Mouse (Mus musculus): ENCODE data around the gene Secisbp2. TPM values are rescaled to one million over a fixed set of nuclear protein-coding genes. Genes with fewer than 3 reads are reported as not detected.
"Not testable (repeated sequence)": the region's sequence is repeated elsewhere in the genome, so short reads cannot be mapped to it uniquely, and the experiment has no call there.

Secisbp2 gene
- polyA plus RNA-seq, 1 experiment from 2014 or later: 25.9 TPM

GRCm38 (mm10) chr13:51618602-51619001 lies 32.9 kb upstream of the Secisbp2 start:
- H3K4me2 ChIP-seq: no peak overlapping the region
- peaks cover 6% of the 10 kb centered on the region; the same call in 1 of the 2 replicates for H3K4me1 ChIP-seq (replicated peaks)
- H3K27ac ChIP-seq: no peak overlapping the region
- no peaks in the 10 kb centered on the region for H3K27me3 ChIP-seq
- H3K9ac ChIP-seq: no peak overlapping the region
- H3K36me3 ChIP-seq: no peaks in the 10 kb centered on the region
- no peak for ATAC-seq (replicated peaks; ENCODE audit: insufficient number of reproducible peaks, insufficient read depth, low FRiP score, low read depth)
- no peaks in the 10 kb centered on the region for H3K9me3 ChIP-seq (replicated peaks)
- 23% methylated on average over 8 of the region's 9 CpGs for WGBS
- no peak overlapping the region for H3K4me3 ChIP-seq

DNA sequence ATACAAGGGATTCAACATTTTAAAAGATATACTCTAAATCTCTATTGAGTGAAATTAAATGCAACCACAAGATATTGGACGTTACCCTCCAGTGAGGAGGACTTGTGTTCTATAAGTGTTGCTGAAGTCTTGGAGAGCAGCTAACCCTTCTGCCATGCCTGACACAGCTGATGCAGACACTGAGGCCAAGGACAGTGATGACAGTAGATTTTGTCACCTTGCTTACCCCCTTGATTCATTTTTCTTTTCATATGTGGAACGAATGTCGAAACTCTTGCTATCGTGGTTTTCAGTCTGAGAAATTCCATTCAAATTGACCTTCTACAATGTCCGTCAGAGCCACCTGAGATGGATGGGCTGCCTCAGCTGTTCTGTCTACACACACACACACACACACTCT lies 28.9 kb upstream of the Secisbp2 start:
- Histone ChIP-seq H3K4me1 (replicated peaks) (peaks cover 3% of the 10 kb centered on the region; the same call in 1 of the 2 replicates), H3K36me3 (no peaks in the 10 kb centered on the region), H3K9ac (no peak overlapping the region), H3K27ac (no peak overlapping the region), H3K4me3 (no peak overlapping the region), H3K9me3 (replicated peaks) (no peaks in the 10 kb centered on the region), H3K27me3 (no peaks in the 10 kb centered on the region), H3K4me2 (no peak overlapping the region)
- ATAC-seq (replicated peaks; ENCODE audit: insufficient number of reproducible peaks, insufficient read depth, low FRiP score, low read depth): no peak
- 71% methylated on average over 5 of the region's 5 CpGs for WGBS

DNA sequence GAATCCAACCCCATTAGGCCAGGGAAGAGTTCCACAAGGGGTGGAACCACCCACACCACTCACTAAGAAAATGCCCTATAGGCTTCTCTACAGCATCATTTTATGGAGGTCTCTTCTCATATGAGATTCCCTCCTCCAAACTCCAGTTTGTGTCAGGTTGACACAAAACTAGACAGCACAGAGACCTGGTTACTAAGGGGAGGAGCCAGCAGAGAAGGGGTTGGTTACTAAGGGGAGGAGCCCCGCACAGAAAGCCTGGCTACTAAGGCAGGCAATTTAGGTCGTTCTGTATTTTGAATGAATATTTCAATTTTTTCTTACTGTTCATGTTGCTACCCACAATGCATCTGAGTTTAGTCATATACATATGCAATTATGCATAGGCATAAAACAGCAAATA lies 27.8 kb upstream of the Secisbp2 start:
- Histone ChIP-seq H3K27ac (no peak overlapping the region), H3K4me3 (no peak overlapping the region), H3K4me1 (replicated peaks) (no peaks in the 10 kb centered on the region), H3K4me2 (no peak overlapping the region), H3K27me3 (no peaks in the 10 kb centered on the region), H3K9me3 (replicated peaks) (no peaks in the 10 kb centered on the region), H3K36me3 (no peaks in the 10 kb centered on the region), H3K9ac (no peak overlapping the region)
- ATAC-seq (replicated peaks; ENCODE audit: insufficient number of reproducible peaks, insufficient read depth, low FRiP score, low read depth): no peak
- 80% methylated on average over 2 of the region's 2 CpGs for WGBS

GRCm38 (mm10) chr13:51628273-51628848 lies 23.1 kb upstream of the Secisbp2 start:
- H3K27me3 ChIP-seq: no peaks in the 10 kb centered on the region

DNA sequence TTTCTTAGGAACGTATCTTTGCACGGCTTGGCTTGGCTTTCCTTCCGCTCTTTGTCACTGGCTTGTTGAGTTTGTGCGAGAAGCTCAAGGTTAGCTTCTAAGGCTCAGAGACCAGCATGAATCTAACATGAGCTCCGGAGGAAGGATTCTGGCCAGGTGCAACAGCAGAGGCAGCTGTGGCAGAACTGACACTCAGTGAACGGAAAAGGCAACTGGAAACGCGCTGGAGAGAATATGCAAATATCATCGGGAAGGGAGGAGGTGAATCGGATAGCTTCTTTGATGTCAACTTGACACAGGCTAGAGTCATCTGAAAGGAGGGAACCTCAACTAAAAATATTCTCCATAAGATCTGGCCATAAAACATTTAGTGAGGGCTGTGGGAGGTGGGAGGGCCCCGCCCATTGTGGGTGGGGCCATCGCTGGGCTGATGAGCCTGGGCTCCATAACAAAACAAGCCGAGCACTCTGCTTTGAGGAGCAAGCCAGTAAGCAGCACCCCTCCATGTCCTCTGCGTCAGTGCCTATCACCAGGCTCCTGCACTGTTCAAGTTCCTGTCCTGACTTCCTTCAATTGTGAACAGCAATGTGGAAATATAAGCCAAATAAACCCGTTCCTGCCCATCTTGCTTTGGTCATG lies 20.0 kb upstream of the Secisbp2 start:
- H3K9me3 ChIP-seq (replicated peaks): no peaks in the 10 kb centered on the region
- H3K4me2 ChIP-seq: no peak overlapping the region
- H3K4me3 ChIP-seq: no peak overlapping the region
- WGBS: 69% methylated on average over 15 of the region's 15 CpGs
- no peaks in the 10 kb centered on the region for H3K4me1 ChIP-seq (replicated peaks)
- H3K9ac ChIP-seq: no peak overlapping the region
- ATAC-seq (replicated peaks; ENCODE audit: insufficient number of reproducible peaks, insufficient read depth, low FRiP score, low read depth): no peak
- H3K36me3 ChIP-seq: no peaks in the 10 kb centered on the region
- no peak overlapping the region for H3K27ac ChIP-seq
- H3K27me3 ChIP-seq: no peaks in the 10 kb centered on the region

More at GRCm38 (mm10) chr13:51628273-51628848, 23.1 kb upstream of the Secisbp2 start:
- H3K27ac ChIP-seq: no peak overlapping the region
- no peak overlapping the region for H3K4me2 ChIP-seq
- 69% methylated on average over 6 of the region's 6 CpGs for WGBS
- no peak for ATAC-seq (replicated peaks; ENCODE audit: insufficient number of reproducible peaks, insufficient read depth, low FRiP score, low read depth)
- H3K4me3 ChIP-seq: no peak overlapping the region
- no peaks in the 10 kb centered on the region for H3K9me3 ChIP-seq (replicated peaks)
- H3K9ac ChIP-seq: no peak overlapping the region
- no peaks in the 10 kb centered on the region for H3K36me3 ChIP-seq
- H3K4me1 ChIP-seq (replicated peaks): no peaks in the 10 kb centered on the region

GRCm38 (mm10) chr13:51632560-51633218 lies 18.8 kb upstream of the Secisbp2 start:
- Histone ChIP-seq H3K4me1 (replicated peaks) (no peaks in the 10 kb centered on the region), H3K4me2 (no peak overlapping the region), H3K36me3 (no peaks in the 10 kb centered on the region), H3K9me3 (replicated peaks) (no peaks in the 10 kb centered on the region), H3K27ac (no peak overlapping the region), H3K4me3 (no peak overlapping the region), H3K9ac (no peak overlapping the region), H3K27me3 (no peaks in the 10 kb centered on the region)
- 84% methylated on average over 5 of the region's 5 CpGs for WGBS
- ATAC-seq (replicated peaks; ENCODE audit: insufficient number of reproducible peaks, insufficient read depth, low FRiP score, low read depth): no peak

DNA sequence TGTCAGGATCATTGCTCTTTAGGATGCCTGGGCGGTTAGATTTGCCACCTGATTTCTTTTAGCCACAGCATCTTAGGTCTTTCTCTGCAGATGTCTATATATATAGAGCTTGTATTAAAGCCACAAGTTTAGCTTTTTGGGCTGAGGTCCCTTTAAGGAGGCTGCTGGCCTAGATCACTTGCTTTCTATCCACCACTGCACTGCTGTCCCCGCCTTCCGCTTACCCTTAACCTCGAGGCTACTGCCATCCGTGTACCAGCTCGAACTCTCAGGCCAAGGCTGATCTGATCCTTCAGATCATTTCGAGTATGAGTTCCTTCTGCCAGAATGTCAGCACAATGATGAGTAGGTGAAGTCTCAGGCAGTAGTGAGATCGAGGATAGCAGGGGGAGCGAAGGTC lies 16.1 kb upstream of the Secisbp2 start:
- not testable (repeated sequence) for H3K4me1 ChIP-seq (replicated peaks); H3K27ac ChIP-seq; ATAC-seq (replicated peaks; ENCODE audit: insufficient number of reproducible peaks, insufficient read depth, low FRiP score, low read depth); H3K9me3 ChIP-seq (replicated peaks); H3K4me2 ChIP-seq; H3K9ac ChIP-seq; H3K4me3 ChIP-seq; H3K36me3 ChIP-seq; H3K27me3 ChIP-seq
- 44% methylated on average over 3 of the region's 9 CpGs for WGBS

DNA sequence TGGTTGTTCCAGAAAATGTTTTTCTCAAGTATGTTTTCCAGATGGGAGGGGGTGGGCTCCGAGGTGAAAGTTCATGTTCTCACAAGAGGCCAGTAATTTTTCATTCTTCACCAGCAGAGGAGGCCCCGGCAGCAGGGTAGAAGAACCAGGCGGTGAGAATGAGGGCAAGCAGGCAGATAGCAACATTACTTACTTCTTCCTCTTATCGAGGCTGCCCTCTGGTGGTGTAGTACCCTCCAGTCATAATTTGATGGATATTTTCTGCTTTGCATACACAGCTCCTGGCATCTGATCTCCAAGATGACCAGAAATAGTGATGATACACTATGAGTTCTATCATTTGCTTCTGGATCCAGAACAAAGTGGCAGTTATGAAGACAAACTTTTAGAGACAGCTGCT lies 12.5 kb upstream of the Secisbp2 start:
- H3K9me3 ChIP-seq (replicated peaks): no peaks in the 10 kb centered on the region
- no peaks in the 10 kb centered on the region for H3K27me3 ChIP-seq
- H3K4me1 ChIP-seq (replicated peaks): no peaks in the 10 kb centered on the region
- 83% methylated on average over 4 of the region's 4 CpGs for WGBS
- H3K9ac ChIP-seq: no peak overlapping the region
- no peak overlapping the region for H3K4me2 ChIP-seq
- H3K27ac ChIP-seq: no peak overlapping the region
- no peak overlapping the region for H3K4me3 ChIP-seq
- ATAC-seq (replicated peaks; ENCODE audit: insufficient number of reproducible peaks, insufficient read depth, low FRiP score, low read depth): no peak
- H3K36me3 ChIP-seq: no peaks in the 10 kb centered on the region

GRCm38 (mm10) chr13:51641424-51641823 lies 10.1 kb upstream of the Secisbp2 start:
- H3K27ac ChIP-seq: no peak overlapping the region
- H3K27me3 ChIP-seq: no peaks in the 10 kb centered on the region
- no peak for ATAC-seq (replicated peaks; ENCODE audit: insufficient number of reproducible peaks, insufficient read depth, low FRiP score, low read depth)
- 83% methylated on average over 3 of the region's 3 CpGs for WGBS
- H3K4me2 ChIP-seq: no peak overlapping the region
- no peaks in the 10 kb centered on the region for H3K9me3 ChIP-seq (replicated peaks)
- H3K9ac ChIP-seq: no peak overlapping the region
- 0 out of 2 replicates have a peak, but pooled peaks cover 8% of the 10 kb centered on the region for H3K4me1 ChIP-seq (replicated peaks)
- H3K4me3 ChIP-seq: no peak overlapping the region
- H3K36me3 ChIP-seq: no peaks in the 10 kb centered on the region

GRCm38 (mm10) chr13:51642171-51642778 lies 9.2 kb upstream of the Secisbp2 start:
- Histone ChIP-seq H3K27ac (no peak overlapping the region), H3K4me2 (no peak overlapping the region), H3K4me1 (replicated peaks) (peaks cover 16% of the 10 kb centered on the region), H3K4me3 (no peak overlapping the region), H3K27me3 (no peaks in the 10 kb centered on the region), H3K9ac (no peak overlapping the region), H3K9me3 (replicated peaks) (no peaks in the 10 kb centered on the region), H3K36me3 (no peaks in the 10 kb centered on the region)
- no peak for ATAC-seq (replicated peaks; ENCODE audit: insufficient number of reproducible peaks, insufficient read depth, low FRiP score, low read depth)
- 35% methylated on average over 11 of the region's 11 CpGs for whole genome bisulfite sequencing

- ATAC-seq (replicated peaks; ENCODE audit: insufficient number of reproducible peaks, insufficient read depth, low FRiP score, low read depth): no peak
- WGBS: 41% methylated on average over 20 of the region's 20 CpGs
- H3K4me2 ChIP-seq: peak overlapping the region; percentile 63
- no peaks in the 10 kb centered on the region for H3K27me3 ChIP-seq
- no peaks in the 10 kb centered on the region for H3K36me3 ChIP-seq
- no peaks in the 10 kb centered on the region for H3K9me3 ChIP-seq (replicated peaks)
- peak overlapping the region; percentile 87 for H3K4me3 ChIP-seq
- H3K9ac ChIP-seq: peak overlapping the region; percentile 65
- H3K4me1 ChIP-seq (replicated peaks): peaks cover 32% of the 10 kb centered on the region
- H3K27ac ChIP-seq: peak overlapping the region; percentile 87
Observed at GRCm38 (mm10) chr13:51643924-51644828, 7.3 kb upstream of the Secisbp2 start.
